Mouse (Mus musculus) mouse embryonic stem cell (cell line): ENCODE results near the gene Sulf2.

Experiments
- in situ Hi-C, 2 experiments: fragments of 300-500 bp; cut with MboI; formaldehyde crosslinking; loops; 1 replicate in 1 of 2; 3 replicates in 1 of 2; pipeline ENCODE4 v1.14.3; 2019 to 2020; ENCODE audit warnings: low sequenced_read_pairs in 2 of 2, low pct_unique_long_range_greater_than_20kb in 1 of 2, mixed read lengths in 1 of 2; ENCODE audit not compliant: unreplicated experiment in 1 of 2

Sulf2 gene

DNA sequence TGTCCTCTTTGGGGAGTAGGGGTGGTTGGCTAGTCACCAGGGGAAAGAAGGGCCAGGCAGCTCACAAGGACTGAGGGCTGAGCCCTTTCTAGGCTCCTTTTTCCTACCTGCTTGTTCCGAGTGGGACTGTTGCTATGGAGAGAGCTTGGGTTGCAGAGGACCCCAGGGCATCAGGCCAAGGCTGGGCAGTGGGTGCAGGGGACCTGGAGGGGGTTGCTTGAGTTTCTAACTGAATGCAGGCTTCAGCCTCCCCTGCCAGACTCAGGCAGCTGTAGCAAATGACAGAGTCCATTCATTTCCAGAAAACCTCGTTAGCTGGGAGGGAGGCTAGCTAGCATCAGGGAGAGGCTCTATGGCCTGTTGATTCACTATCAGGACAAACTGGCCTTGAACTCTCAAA lies 48.8 kb downstream of the Sulf2 start:
- in situ Hi-C loops = no loop called here

DNA sequence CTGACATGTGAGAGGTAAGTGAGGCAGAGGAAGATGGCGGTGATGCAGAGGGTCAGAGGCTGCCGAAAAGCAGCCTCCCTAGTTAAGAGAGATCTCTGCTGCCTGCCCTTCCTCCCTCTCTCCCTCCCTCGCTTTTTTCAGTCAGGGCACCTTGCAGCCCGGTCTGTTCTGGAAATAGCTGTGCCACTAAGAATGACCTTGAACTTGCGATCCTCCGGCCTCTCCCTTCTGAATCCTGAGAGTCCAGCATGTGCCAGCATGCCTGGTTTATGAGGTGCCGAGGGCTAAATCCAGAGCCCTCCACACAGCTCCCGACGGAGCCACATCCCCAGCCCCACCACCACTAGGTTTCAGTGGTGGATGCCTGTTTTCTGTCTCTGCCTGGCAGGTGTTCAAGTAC lies 49.6 kb downstream of the Sulf2 start:
- in situ Hi-C loops = no loop called here

DNA sequence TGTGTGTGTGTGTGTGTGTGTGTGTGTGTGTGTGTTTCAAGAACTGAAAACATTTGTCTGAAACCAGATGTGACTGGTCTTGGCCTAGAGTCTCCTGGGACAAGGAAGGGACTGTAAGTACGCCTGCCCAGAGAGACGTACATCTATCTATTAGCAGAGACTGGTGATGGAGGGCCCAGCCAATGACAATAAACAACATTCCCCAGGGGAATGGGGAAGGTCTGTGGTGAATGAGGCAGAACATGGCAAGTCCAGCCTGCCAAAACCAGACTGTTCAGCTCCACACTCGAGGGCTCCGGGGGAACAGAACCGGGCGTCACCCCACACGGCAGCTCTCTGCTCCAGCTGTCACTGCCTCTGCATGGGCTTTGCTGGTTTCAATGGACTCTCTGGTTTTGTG lies 52.6 kb downstream of the Sulf2 start:
- in situ Hi-C loops = no loop called here

DNA sequence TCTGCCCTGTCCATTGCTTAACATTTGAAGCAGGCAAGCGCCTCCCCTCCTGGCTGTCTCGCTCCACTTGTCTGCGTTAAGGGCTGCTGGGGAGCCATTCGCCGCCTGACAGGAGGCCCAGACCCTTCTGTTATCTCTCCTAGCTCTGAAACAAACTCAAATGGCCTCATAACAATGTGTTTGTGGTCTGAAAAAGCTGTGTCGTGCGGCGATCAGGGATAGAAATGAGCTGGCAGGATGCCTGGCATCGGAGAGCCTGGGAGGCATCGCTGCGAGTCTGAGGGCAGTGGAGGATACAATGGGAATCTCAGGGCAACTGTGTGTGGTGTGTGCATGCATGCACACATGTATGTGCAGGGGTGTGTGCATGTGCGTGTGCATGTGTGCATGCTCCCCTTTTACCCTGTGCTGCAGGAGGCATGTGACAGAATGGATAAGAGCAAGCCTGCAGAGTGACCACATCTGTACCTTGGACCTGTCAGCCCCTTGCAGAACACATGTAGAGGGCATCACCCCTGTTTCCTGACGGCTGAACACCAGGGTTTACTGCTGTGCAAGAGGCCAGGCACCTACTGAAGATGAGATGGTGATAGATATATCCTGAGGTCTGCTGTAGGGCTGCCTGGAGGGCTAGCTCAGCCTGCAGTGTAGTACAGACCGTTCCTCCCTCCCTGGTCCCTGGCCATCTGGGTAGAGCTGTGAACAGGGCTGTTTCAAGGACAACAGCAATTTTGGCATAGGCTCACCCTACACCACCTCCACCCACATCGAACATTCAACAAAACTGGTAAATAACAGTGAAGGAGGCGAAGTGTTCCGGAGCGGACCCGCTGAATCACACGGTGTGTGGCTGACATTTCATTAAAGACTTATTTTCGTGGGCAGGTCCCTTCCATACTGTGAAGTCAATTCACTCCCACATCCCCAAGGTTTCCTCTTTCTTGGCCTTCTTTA lies 54.9 kb downstream of the Sulf2 start:
- in situ Hi-C loops = no loop called here

DNA sequence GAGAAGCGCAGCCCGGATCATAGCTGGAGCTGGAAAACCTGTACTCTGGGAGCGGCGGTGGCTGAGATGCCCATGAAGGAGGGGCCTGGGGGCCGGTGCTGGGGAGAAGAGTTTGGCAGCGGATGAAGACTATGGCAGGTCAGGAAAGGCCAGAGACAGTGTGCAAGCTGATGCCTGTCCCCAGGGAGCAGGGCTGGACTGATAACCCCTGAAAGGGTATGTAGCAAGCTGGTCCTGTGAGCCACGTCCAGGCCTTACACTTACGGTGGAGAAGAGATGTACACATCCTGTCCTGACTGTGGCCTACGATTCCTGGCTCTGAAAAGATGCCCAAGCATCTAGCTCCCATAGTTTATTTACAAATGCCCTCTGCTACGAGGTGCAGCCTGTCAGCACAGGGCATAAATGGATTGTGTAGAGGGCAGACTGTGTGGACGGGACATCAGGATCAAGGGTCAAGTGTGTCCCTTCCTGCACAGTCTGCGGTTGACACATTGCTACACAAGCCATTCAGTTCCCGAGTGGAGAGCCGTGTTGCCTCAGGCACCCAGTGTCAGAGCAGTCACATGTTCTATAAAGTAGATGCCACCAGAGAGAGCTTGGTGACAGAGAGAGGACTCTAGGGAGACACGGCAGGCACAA lies 57.0 kb downstream of the Sulf2 start:
- in situ Hi-C loops = loop anchor here (25.0 kb wide), 3 partner anchors 239 to 689 kb away; partner anchors contain the start of gene Trp53rkb (in 1 of the 2)

DNA sequence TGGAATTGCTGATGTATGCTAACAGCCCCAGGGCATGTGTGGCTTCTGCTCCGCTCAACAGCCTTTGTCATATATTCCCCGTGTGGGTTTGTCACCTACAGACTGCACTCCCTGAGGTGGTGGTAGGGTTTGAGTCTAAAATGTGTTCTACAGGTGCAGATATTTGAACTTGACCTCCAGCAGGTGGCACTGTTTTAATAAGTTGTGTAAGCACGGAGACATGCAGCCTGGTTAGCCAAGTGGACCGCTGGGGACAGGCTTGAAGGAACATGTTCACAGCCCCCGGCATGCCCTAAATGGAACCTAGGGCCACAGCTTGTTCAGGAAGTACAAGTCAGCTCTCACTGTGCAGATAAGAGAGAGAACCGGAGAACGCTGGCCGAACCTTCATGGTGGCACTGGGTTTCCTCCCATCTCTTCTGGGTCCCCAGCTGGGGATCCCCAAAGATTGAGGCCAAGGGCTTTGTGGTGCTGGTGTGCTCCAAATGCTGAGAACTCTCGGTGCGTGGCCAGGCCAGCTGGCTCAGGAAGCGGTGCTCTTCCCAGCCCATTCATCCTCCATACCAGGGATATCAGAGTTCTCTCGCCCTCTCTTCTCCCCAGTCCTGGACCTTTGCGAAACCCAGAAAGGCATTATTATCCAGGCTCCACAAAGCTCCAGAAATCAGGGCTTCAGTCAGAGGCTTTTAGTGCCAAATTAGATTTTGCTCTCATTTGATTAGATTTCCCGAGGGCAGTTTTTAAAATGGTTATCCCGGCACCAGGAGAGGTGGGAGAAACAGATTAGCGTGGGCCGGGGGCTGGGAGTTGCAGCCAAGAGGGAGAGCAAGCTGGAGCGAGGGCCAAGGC lies 57.8 kb downstream of the Sulf2 start:
- in situ Hi-C loops = loop anchor here (25.0 kb wide), 3 partner anchors 240 to 690 kb away; partner anchors contain the start of gene Trp53rkb (in 1 of the 2)

DNA sequence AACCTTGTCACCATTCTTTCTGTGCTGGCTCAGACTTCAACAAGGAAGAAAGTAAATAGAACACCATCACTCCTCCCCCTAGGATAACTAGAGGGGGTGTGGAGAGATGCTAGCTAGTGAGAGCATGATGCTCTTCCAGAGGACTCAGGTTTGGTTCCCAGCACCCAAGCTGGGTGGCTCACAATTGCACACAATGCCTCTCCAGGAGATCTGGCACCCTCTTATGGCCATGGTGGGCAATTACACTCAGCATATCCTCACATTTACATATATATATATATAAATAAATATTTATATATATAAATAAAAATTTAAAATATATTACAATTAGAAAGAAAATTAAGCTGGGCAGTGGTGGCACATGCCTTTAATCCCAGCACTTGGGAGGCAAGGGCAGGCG lies 58.6 kb downstream of the Sulf2 start:
- in situ Hi-C loops = loop anchor here (25.0 kb wide), 3 partner anchors 240 to 690 kb away; partner anchors contain the start of gene Trp53rkb (in 1 of the 2)

DNA sequence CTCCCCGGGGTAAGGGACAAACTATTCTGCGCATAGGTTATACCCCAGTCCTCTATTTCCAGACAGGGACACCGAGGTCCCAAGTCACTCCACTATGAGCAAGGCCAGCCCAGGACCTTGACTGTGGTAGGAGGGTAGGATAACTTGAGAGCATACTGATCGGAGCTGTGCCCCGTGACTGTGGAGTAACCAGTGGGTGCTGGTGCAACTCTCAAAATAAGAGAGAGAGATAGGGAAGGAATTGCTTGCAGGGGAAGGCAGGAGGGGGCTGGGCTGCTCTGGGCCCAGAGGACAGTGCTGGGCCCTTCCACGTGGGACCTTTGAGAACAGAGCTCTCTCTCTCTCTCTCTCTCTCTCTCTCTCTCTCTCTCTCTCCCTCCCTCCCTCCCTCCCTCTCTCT lies 59.2 kb downstream of the Sulf2 start:
- in situ Hi-C loops = loop anchor here (25.0 kb wide), 3 partner anchors 241 to 691 kb away; partner anchors contain the start of gene Trp53rkb (in 1 of the 2)

DNA sequence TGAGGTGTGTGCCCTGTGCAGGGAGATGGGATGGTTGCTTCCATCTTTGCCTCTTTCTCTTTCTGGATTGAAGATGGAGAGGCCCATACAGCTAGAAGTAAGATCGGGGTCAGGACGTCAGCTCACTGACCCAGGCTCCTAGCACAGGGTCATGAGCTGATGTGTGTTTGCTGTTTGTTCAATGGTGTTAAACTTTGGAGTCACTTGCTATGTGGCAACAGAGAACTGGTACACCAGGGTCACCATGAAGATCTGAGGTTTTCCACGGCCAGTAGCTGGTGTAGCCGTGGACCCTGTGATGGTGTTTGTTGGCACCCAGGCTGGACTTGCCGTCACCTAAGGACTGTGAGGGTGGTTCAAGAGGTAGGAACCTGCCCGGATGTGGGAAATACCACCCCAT lies 63.1 kb downstream of the Sulf2 start:
- in situ Hi-C loops = loop anchor here (25.0 kb wide), 3 partner anchors 245 to 695 kb away; partner anchors contain the start of gene Trp53rkb (in 1 of the 2)

DNA sequence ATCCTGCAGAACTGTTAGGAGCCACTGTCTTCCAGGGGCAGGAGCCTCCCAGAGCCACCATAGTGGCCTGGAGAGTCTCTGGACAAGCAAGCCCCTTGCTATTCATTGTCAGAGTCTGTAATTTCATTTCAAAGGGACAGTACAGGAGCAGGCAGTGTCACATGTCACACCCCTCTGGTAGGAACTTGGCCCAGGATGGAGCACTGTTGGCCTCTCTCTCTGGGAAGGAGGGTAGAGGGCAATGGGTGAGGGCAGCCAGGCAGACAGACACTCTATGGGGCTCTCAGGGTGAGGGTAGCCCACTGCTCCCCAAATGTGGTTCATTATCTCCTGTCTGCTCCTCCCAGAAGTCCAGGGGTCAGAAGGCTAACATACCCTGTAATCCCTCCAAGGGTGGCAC lies 63.9 kb downstream of the Sulf2 start:
- in situ Hi-C loops = loop anchor here (25.0 kb wide), 3 partner anchors 246 to 696 kb away; partner anchors contain the start of gene Trp53rkb (in 1 of the 2)

DNA sequence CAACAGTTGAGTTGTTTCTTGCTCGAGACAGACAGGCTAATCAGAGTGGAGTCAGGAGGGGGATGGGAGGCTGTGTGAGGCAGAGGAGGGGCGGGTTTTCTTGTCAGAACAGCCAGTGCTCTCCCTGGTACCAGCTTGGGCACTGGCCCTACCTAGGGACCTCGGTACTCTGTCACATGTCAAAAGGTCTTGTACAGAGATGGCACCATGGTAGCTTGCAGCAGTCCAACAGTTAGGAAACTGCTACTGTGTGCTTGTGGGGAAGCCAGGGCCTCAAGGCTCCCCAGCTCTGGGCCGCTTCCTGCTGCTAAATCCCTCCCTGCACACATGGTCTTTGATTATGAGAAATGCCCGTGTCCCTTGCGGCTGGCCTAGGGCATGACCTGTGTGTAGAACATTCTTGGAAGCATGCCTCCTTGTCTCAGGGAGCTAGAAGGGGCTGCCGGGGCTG lies 65.3 kb downstream of the Sulf2 start:
- in situ Hi-C loops = loop anchor here (25.0 kb wide), 3 partner anchors 247 to 697 kb away; partner anchors contain the start of gene Trp53rkb (in 1 of the 2)

DNA sequence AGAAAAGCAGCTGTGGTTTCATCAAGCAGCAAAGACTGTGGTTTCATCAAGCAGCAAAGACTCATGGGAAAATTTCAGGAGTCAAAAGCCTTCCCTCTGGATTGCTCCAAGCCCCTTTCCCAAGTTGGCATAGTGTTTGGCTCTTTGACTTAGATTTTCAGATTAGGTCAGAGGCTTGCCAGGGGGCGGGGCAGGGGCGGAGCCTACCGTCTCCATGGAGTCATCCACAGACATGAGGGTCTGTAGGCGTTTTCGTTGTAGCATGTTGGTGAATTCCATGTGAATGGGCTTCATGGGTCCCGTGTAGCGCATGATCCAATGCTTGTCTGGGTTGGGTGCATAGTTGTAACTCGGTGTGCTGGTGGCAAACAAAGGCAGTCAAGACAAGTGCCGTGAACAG lies 66.5 kb downstream of the Sulf2 start:
- in situ Hi-C loops = loop anchor here (5.0 to 25.0 kb wide), 4 partner anchors 248 to 698 kb away; partner anchors contain the start of gene Trp53rkb (in 1 of the 2)

DNA sequence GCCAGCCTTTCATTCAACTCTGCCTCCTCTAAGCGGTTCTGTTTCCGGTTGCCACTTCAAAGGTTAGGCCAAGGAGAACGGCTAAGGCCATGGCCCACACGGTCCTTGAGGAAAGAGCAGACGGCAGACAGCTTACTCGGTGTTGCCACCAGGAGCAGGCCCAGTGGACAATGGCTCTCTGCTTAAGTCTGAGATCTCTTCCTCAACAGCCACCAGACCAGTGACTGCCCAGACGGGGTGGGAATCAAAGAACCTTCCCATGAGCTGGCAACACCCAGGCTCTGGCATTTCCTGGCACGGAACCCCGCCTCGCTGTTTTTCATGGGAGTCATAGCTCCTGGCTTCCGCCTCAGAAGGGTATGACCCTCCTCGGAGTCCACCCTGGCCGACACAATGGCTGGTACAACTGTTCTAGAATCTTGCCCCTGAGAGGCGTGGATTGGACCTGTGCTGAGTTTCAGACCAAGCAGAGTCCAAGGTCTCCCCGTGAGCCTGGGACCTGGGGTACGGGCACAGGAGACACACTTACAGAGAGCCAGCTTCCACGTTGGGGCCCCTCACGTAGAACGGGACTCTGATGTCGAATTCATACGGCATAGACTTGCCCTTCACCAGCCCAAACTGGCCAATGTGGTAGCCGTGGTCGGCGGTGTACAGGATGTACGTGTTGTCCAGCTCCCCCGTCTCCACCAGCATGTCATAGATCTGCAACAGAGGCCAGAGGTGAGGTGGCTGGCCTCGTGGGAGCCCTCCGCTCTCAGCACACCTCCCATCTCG lies 68.8 kb downstream of the Sulf2 start:
- in situ Hi-C loops = loop anchor here (5.0 to 25.0 kb wide), 4 partner anchors 251 to 701 kb away; partner anchors contain the start of gene Trp53rkb (in 1 of the 2)

DNA sequence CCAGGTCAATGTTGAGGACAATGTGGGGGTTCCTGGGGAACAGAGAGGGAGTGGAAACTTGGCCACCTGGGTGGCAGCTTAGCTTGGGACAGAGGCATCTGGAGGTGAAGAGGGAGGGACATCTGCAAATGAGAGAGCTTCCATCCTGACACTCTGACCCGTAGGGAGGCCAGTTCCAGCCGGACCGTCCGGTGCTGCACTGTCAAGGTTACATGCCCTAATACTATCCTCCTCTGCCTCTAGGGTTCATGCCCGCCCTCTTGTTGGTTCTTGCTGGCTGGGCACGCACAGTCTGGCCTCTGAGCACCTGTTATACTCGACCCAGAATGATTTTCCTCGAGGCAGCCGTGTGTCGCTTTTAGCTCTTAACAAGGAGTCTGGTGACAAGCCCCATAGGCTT lies 69.7 kb downstream of the Sulf2 start:
- in situ Hi-C loops = loop anchor here (5.0 to 25.0 kb wide), 4 partner anchors 252 to 702 kb away; partner anchors contain the start of gene Trp53rkb (in 1 of the 2)

DNA sequence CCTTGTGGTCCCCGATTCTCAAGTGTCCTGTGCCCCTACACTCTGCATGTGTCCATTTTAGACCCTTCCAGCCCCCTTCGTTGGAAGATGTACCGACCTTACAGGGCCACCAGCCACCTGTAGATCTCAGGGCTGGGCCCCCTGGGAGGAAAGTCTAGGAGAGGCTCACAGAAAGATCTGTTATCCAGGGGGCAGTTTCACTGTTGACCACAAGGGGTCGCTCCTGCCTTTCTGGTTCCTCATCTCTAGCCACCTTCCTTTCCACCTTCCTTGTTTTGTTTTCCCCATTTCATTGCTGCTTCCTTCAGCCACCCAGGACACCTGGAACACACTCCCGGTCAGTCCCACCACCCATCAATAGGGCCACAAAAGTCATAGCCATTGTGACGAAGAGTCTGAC lies 70.5 kb downstream of the Sulf2 start:
- in situ Hi-C loops = loop anchor here (5.0 to 25.0 kb wide), 4 partner anchors 252 to 702 kb away; partner anchors contain the start of gene Trp53rkb (in 1 of the 2)

DNA sequence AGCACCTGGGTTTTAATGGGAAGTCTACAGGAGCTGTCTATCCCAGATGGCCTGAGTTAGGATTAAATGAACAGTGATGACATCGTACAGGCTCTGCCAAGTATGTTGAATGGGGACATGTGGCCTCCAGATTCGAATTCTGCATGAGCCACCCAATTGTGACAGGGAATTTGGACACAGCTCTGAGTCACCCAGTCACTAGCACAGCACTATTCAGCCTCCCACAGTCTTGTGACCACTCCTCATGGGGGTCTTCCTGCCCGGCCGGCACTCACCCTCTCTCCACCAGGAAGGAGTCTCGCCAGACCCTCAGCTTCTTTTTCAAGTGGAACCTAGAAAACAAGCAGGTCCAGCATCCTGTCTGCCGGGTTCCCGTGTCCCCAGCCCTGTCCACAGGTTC lies 71.4 kb downstream of the Sulf2 start:
- in situ Hi-C loops = loop anchor here (25.0 kb wide), 3 partner anchors 253 to 703 kb away; partner anchors contain the start of gene Trp53rkb (in 1 of the 2)

DNA sequence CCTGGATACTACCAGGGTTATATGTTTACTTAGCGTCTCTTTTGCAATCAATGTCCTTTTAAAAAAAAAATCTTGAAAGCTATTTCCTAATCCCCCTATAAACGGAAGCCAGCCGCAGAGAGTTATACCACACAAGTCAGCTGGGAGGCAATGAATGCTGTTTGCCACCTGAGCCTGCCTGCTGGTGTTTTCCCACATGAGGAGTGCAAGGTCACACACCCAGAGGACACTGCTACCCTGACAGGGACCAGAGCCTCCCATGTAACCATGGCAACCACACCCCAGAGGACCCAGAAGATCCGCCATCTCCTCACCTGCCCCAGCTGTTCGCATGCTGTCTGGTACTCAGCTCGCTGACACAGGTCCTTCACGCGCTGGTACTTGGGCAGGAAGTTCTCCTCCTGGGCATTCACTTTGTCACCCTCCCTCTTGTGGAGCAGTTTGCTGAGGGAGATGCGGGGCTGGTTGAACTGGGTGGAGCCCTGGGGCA lies 71.9 kb downstream of the Sulf2 start:
- in situ Hi-C loops = loop anchor here (25.0 kb wide), 3 partner anchors 254 to 704 kb away; partner anchors contain the start of gene Trp53rkb (in 1 of the 2)
